Mouse (Mus musculus) kidney, adult 2 months (tissue): ENCODE measurements at regions not wholly inside any gene's neighbourhood (a gene's known extent, or its start where the extent isn't known, plus 50 kb on each side); places are given as distances from the start of the nearest gene placed in this dataset.

Experiments used
- CTCF ChIP-seq: fragments of 200-500 bp; conservative IDR thresholded peaks from 2 replicates; pipeline ENCODE4 v1.5.1; 2011; ENCODE audit warnings: low read depth, mild to moderate bottlenecking, control low read depth, low read length, moderate library complexity, mixed read lengths; ENCODE audit not compliant: insufficient read depth, insufficient read length
- POLR2A ChIP-seq: fragments of 200-500 bp; IDR thresholded peaks from one replicate; pipeline ENCODE4 v1.6.1; 2011; ENCODE audit warnings: low read depth, low read length, control low read depth

DNA sequence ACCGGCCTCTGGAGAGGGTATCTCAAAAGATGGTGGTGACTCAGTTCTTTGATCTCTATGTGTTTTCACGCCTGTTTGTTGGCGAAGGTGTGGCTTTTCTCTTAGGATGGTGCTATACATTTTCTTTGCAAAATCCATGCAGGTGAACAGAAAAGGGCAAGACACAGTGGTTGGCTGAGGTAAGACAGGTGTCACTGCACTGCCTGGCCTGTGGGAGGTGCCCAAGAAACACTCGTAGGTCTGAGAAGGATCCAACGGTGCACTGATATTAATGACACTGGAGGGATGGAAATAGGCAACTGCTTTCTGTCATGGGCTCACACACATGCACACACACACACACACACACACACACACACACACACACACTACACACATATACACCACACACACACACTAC, 283.1 kb downstream of the Vrk1 start:
- TF ChIP-seq CTCF: peak; percentile 51
- TF ChIP-seq POLR2A: no peak
